Mouse (Mus musculus): ENCODE data around the gene Txndc15.

GRCm38 (mm10) chr13:55737885-55738284 lies 23.4 kb downstream of the Txndc15 start:
- TF ChIP-seq GATA1 (IDR thresholded peaks at IDR 0.05; ENCODE audit: borderline replicate concordance, low read length) (no peak), FLI1 (IDR thresholded peaks at IDR 0.05; ENCODE audit: low read length) (no peak)
